11 mouse cellular contexts compared by ENCODE assay signal in the genomic region with DNA sequence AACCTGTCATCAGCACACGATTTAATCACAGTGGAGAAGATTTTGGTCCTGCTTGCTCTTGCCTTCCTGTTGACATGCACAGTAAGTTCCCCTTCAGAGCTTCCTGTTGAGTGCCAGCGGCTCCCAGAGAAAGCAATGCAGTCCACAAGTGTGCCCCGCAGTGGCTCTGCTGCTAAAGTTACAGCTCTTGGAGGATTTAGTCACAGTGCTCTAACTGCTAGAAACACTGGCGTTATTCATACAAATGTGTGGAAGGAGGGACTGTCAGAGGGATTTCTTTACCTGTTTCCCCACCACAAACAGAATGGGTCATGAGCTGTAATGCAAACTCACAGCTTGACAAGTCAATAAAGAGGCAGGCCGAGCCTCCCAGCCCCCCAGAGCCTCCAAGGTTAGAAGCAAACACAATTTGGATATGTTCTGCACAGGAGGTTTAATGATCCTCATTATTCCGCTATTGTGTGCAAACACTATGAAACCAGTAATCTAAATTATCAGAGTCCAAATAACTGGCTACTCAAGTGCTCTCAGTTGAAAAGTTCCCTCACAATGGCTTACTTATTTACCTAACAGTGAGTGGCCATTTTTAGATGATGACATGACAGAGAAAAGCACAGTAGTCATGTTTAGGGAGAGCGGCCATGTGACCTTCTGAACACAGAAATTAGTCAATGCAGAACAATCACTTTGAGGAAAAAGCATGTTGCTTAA. TPM values are rescaled to one million over a fixed set of nuclear protein-coding genes. Genes with fewer than 3 reads are reported as not detected.
DNase-seq lines count a peak whose midpoint lies in the region; ATAC-seq and TF ChIP-seq lines count a peak whose summit lies in the region.
"Had no signal": no experiment of that assay in that cellular context is flagged by ENCODE, and none has a peak within 500 bp of the region (broad histone marks: within the 10 kb centered on the region; RNA-seq: fewer than 3 reads in every experiment).

No protein-coding gene starts in this region.

- no peaks in the 10 kb centered on the region for H3K27me3 ChIP-seq in lung, embryonic 14.5 days (ENCODE audit: insufficient read depth, low read length)

- H3K9me3 ChIP-seq in lung, embryonic 14.5 days (ENCODE audit: low read depth, low read length) = no peaks in the 10 kb centered on the region
- H3K9me3 ChIP-seq: midbrain, embryonic 10.5 days had no signal

- ATAC-seq in lung, embryonic 14.5 days (ENCODE audit: insufficient read depth) = peak; percentile 14; the same call in 1 of the 2 replicates
- ATAC-seq in hematopoietic stem cell, adult 5-6 weeks (replicated peaks in 1 of 2; ENCODE audit: insufficient read depth in 1 of 2, low FRiP score in 2 of 2, low TSS enrichment in 1 of 2, low read depth in 1 of 2, poor library complexity in 2 of 2, severe bottlenecking in 2 of 2) = peak; percentile 79 to 82

- no peak overlapping the region for H3K4me3 ChIP-seq in lung, embryonic 14.5 days (ENCODE audit: low read depth, low read length)
- H3K4me3 ChIP-seq: midbrain, embryonic 10.5 days had no signal

- peak; percentile 52 for DNase-seq in lung, embryonic 14.5 days
- DNase-seq in lung, adult 18-20 months = no peak
- DNase-seq in embryo, embryonic 11 days = peak; percentile 19
- DNase-seq in retina, postnatal 1 day = peak; percentile 56
- DNase-seq in gastrocnemius, postnatal 4 days (ENCODE audit: low spot score in 2 of 2) = no peak
- DNase-seq in adrenal gland, adult 18-20 months (ENCODE audit: low spot score in 2 of 2) = no peak
- DNase-seq: heart, postnatal 14 days; layer of hippocampus, postnatal 36 days had no signal

- H3K4me2 ChIP-seq in lung, embryonic 14.5 days = no peak overlapping the region

- no peak overlapping the region for H3K27ac ChIP-seq in lung, embryonic 14.5 days (ENCODE audit: low read depth)
- H3K27ac ChIP-seq: midbrain, embryonic 10.5 days had no signal

- H3K36me3 ChIP-seq in lung, embryonic 14.5 days (ENCODE audit: insufficient read depth) = no peaks in the 10 kb centered on the region

- TF ChIP-seq CTCF in lung, embryonic 14.5 days (IDR thresholded peaks at IDR 0.05; ENCODE audit: low read depth) = no peak

- no peaks in the 10 kb centered on the region for H3K4me1 ChIP-seq in lung, embryonic 14.5 days (ENCODE audit: insufficient read depth)

- H3K9ac ChIP-seq in lung, embryonic 14.5 days = no peak overlapping the region

- WGBS in lung, embryonic 14.5 days = 49% methylated on average over 7 of the region's 7 CpGs

RNA-seq across cellular contexts. Expression of gene Gata3, which starts 36.5 kb away (rescaled TPM):
- 2.9 and 3.4 TPM in 2 replicates for polyA plus RNA-seq in lung, embryonic 14.5 days (2014; fragmentation: Nextera tagmentation; extraction: Ambion mirVana)
- 3.1 and 5.6 TPM in 2 replicates for total RNA-seq in hematopoietic stem cell, adult 5-6 weeks (2017)
- 1 to 10 TPM in 1 of 2 experiments, under 1 TPM in 1; 0.65 to 1.9 TPM for total RNA-seq in gastrocnemius, postnatal 4 days (2021)
- total RNA-seq in adrenal gland, adult 18-20 months (2021) = 10 to 100 TPM; 11.7 to 14.2 TPM
- polyA plus RNA-seq: frontal cortex, adult 2 months had no signal

RNA-seq across cellular contexts. Expression of gene 9230102O04Rik, which starts 37.0 kb away (rescaled TPM):
- polyA plus RNA-seq in lung, embryonic 14.5 days (2014; fragmentation: Nextera tagmentation; extraction: Ambion mirVana) = not detected in 2 replicates
- not detected in 2 replicates for total RNA-seq in hematopoietic stem cell, adult 5-6 weeks (2017)
- not detected for total RNA-seq in gastrocnemius, postnatal 4 days (2021)
- not detected for total RNA-seq in adrenal gland, adult 18-20 months (2021)
- total RNA-seq: heart, postnatal 14 days; layer of hippocampus, postnatal 36 days had no signal
- polyA plus RNA-seq: frontal cortex, adult 2 months had no signal

RNA-seq across cellular contexts. Expression of gene 4930412O13Rik, which starts 45.3 kb away (rescaled TPM):
- polyA plus RNA-seq in lung, embryonic 14.5 days (2014; fragmentation: Nextera tagmentation; extraction: Ambion mirVana) = not detected in 2 replicates
- not detected in 2 replicates for total RNA-seq in hematopoietic stem cell, adult 5-6 weeks (2017)
- not detected for total RNA-seq in gastrocnemius, postnatal 4 days (2021)
- 1 to 10 TPM; 1.1 to 1.4 TPM for total RNA-seq in adrenal gland, adult 18-20 months (2021)
- total RNA-seq: heart, postnatal 14 days; layer of hippocampus, postnatal 36 days had no signal
- polyA plus RNA-seq: frontal cortex, adult 2 months had no signal

Comparison
In these comparisons a context has a peak if more than half of its experiments do, and no peak if none do; other contexts are left out.
1. DNase-seq: peak in lung, embryonic 14.5 days (single experiment), embryo, embryonic 11 days (single experiment) and retina, postnatal 1 day (single experiment); none in lung, adult 18-20 months (0 of 2), gastrocnemius, postnatal 4 days (0 of 2) and adrenal gland, adult 18-20 months (0 of 2).